Mouse (Mus musculus) embryonic facial prominence, embryonic 15.5 days (tissue): ENCODE measurements around the gene Wfdc21. TPM values are rescaled to one million over a fixed set of nuclear protein-coding genes. Genes with fewer than 3 reads are reported as not detected.

ENCODE experiments used
- polyA plus RNA-seq: library from polyadenylated mRNA; unstranded; fragments of >200 nt; fragmentation: Nextera tagmentation; extraction: Ambion mirVana; gene quantifications from 2 replicates; pipeline ENCODE4 v1.2.1, GENCODE M21; 2015

The Wfdc21 gene
- polyA plus RNA-seq, 1 experiment from 2014 or later, result 0.73 TPM

Other genes with a start within 250 kb of the Wfdc21 start
- gene Heatr9, start 224.8 kb upstream of the Wfdc21 start, polyA plus RNA-seq, result not detected in 2 replicates
- 0.35 and 0.70 TPM in 2 replicates for gene Ccl5, start 216.4 kb upstream of the Wfdc21 start, polyA plus RNA-seq
- 7.6 and 8.5 TPM in 2 replicates for gene Ccl9, start 168.3 kb upstream of the Wfdc21 start, polyA plus RNA-seq
- 5.1 and 5.3 TPM in 2 replicates for gene Ccl6, start 153.9 kb upstream of the Wfdc21 start, polyA plus RNA-seq
- gene Rpl9-ps1, start 101.3 kb upstream of the Wfdc21 start, polyA plus RNA-seq, result not detected in 2 replicates
- gene Ccl3, start 97.6 kb upstream of the Wfdc21 start, polyA plus RNA-seq, result 0.96 and 1.1 TPM in 2 replicates
- 0.44 and 0.63 TPM in 2 replicates for gene Ccl4, start 84.4 kb upstream of the Wfdc21 start, polyA plus RNA-seq
- 3.2 and 3.3 TPM in 2 replicates for gene Wfdc17, start 42.9 kb upstream of the Wfdc21 start, polyA plus RNA-seq
- 16.8 and 42.7 TPM in 2 replicates for gene Wfdc18, start 37.9 kb upstream of the Wfdc21 start, polyA plus RNA-seq
- gene Heatr6, start 6.8 kb downstream of the Wfdc21 start, polyA plus RNA-seq, result 21.5 and 27.3 TPM in 2 replicates
- gene Hnf1b, start 103.1 kb downstream of the Wfdc21 start, polyA plus RNA-seq, result not detected in 2 replicates
- gene Ddx52, start 195.1 kb downstream of the Wfdc21 start, polyA plus RNA-seq, result 27.9 and 28.8 TPM in 2 replicates
- gene Synrg, start 217.5 kb downstream of the Wfdc21 start, polyA plus RNA-seq, result 11.3 and 13.8 TPM in 2 replicates